Mouse (Mus musculus): ENCODE data around the gene Rtn1.

DNA sequence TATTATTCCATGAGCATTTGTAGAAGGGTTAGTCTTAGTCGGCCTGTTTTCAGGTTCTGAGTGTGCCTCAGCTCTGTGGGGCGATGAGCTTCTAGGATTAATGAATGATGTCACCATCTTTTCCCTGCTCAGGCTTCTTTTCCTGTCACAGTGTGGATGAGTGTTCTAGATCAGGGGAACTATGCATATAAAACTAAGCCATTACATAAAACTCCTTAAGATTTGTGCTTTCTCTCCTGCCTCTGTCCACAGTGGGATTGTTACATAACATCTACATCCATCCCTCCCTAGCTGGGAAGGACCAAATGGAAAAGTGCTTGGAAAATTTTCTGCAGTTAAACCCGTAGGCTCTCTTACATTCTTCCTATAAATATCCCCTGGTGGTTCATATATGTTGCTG is 208.0 kb downstream of the Rtn1 start:
- TF ChIP-seq CTCF (IDR thresholded peaks at IDR 0.05; ENCODE audit: extremely low read depth, insufficient read depth, low read length) (no peak), POLR2A (IDR thresholded peaks at IDR 0.05; ENCODE audit: extremely low read depth, insufficient read depth, low read length) (no peak)
